Mouse (Mus musculus) embryonic fibroblast, embryonic 13.5 days (primary cell): ENCODE results near the gene Uhmk1.

Experiments
- CTCF ChIP-seq: IDR thresholded peaks from 2 replicates; pipeline ENCODE4 v1.5.1; 2011; ENCODE audit warnings: mild to moderate bottlenecking, control low read depth, low read length, moderate library complexity, borderline replicate concordance; ENCODE audit not compliant: insufficient read depth
- POLR2A ChIP-seq: IDR thresholded peaks from 2 replicates; pipeline ENCODE4 v1.6.1; 2011; ENCODE audit warnings: low read depth, mild to moderate bottlenecking, control low read depth, low read length, moderate library complexity

- TF ChIP-seq CTCF (no peak), POLR2A (no peak)
Measured at GRCm38 (mm10) chr1:170153986-170154385, 61.2 kb downstream of the Uhmk1 start.
